Mouse (Mus musculus) heart, postnatal 0 days (tissue): ENCODE measurements at regions not wholly inside any gene's neighbourhood (a gene's known extent, or its start where the extent isn't known, plus 50 kb on each side); places are given as distances from the start of the nearest gene placed in this dataset.

Experiments used
- ATAC-seq: fragments of 200-750 bp; cut with Nextera tagmentation; 2 replicates; pipeline ENCODE4 v1.8.0; 2017; ENCODE audit warnings: low read depth, moderate number of reproducible peaks, moderate library complexity; ENCODE audit not compliant: insufficient read depth
- DNase-seq: peaks from one replicate; pipeline ENCODE4 v3.0.0-alpha.2; 2016; ENCODE audit warnings: low spot score
- H3K27ac ChIP-seq: fragments of 300-500 bp; sonication (generic); 2 replicates; pipeline ENCODE4 v1.5.1; 2014; ENCODE audit warnings: low read depth, mild to moderate bottlenecking
- H3K27me3 ChIP-seq: fragments of 300-500 bp; sonication (generic); 2 replicates; pipeline ENCODE4 v1.6.1; 2014; ENCODE audit warnings: low read length, mixed read lengths; ENCODE audit not compliant: control insufficient read depth, insufficient read depth
- H3K36me3 ChIP-seq: fragments of 300-500 bp; sonication (generic); replicated peaks from 2 replicates; pipeline ENCODE4 v1.6.1; 2014; ENCODE audit warnings: low read length, mixed read lengths; ENCODE audit not compliant: control insufficient read depth, insufficient read depth
- H3K4me1 ChIP-seq: fragments of 300-500 bp; sonication (generic); 2 replicates; pipeline ENCODE4 v1.6.1; 2014; ENCODE audit warnings: antibody characterized with exemption; ENCODE audit not compliant: control insufficient read depth, insufficient read depth
- H3K4me2 ChIP-seq: fragments of 300-500 bp; sonication (generic); 2 replicates; pipeline ENCODE4 v1.6.1; 2014; ENCODE audit warnings: low read depth, mild to moderate bottlenecking, low read length, moderate library complexity
- H3K4me3 ChIP-seq: fragments of 300-500 bp; sonication (generic); 2 replicates; pipeline ENCODE4 v1.5.1; 2014; ENCODE audit warnings: low read depth, low read length
- H3K9ac ChIP-seq: fragments of 300-500 bp; sonication (generic); replicated peaks from 2 replicates; pipeline ENCODE4 v1.6.1; 2014; ENCODE audit warnings: low read depth, low read length, mixed read lengths
- H3K9me3 ChIP-seq: fragments of 300-500 bp; sonication (generic); replicated peaks from 2 replicates; pipeline ENCODE4 v1.6.1; 2016; ENCODE audit warnings: low read length; ENCODE audit not compliant: control insufficient read depth
- CTCF ChIP-seq: IDR thresholded peaks from 2 replicates; pipeline ENCODE4 v1.5.1; 2016; ENCODE audit warnings: antibody characterized with exemption, control low read depth, low read depth
- EP300 ChIP-seq: IDR thresholded peaks from 2 replicates; pipeline ENCODE4 v1.6.1; 2016; ENCODE audit warnings: antibody characterized with exemption, low read depth
- WGBS: fragments of 180-500 bp; shearing (Covaris S2); extraction: QIAGEN DNeasy Blood & Tissue Kit; methylation state at CpG from one replicate; pipeline ENCODE4 v1.1.7; 2014; 5-methylcytosine and 5-hydroxymethylcytosine counted together

- no peak overlapping the region for H3K4me2 ChIP-seq
- WGBS, result 90% methylated on average over 3 of the region's 3 CpGs
- H3K4me3 ChIP-seq, result no peak overlapping the region
- no peaks in the 10 kb centered on the region for H3K36me3 ChIP-seq
- no peak for ATAC-seq
- no peak for DNase-seq
- no peaks in the 10 kb centered on the region for H3K9me3 ChIP-seq
- H3K9ac ChIP-seq, result no peak overlapping the region
- no peaks in the 10 kb centered on the region for H3K4me1 ChIP-seq
- H3K27me3 ChIP-seq, result no peaks in the 10 kb centered on the region
- no peak for TF ChIP-seq EP300
- no peak overlapping the region for H3K27ac ChIP-seq
Observed at GRCm38 (mm10) chr3:153053163-153053562, 71.1 kb upstream of the St6galnac5 start.

GRCm38 (mm10) chr3:153051566-153051965, 69.5 kb upstream of the St6galnac5 start:
- TF ChIP-seq EP300, result no peak
- TF ChIP-seq CTCF, result no peak
- H3K36me3 ChIP-seq, result no peaks in the 10 kb centered on the region
- no peaks in the 10 kb centered on the region for H3K27me3 ChIP-seq
- H3K4me1 ChIP-seq, result no peaks in the 10 kb centered on the region
- ATAC-seq (no peak), DNase-seq (no peak)
- peaks cover 11% of the 10 kb centered on the region; the same call in 1 of the 2 replicates for H3K9me3 ChIP-seq
- H3K9ac ChIP-seq, result no peak overlapping the region
- H3K27ac ChIP-seq, result no peak overlapping the region
- no peak overlapping the region for H3K4me2 ChIP-seq
- H3K4me3 ChIP-seq, result no peak overlapping the region

GRCm38 (mm10) chr3:153045328-153045727, 63.3 kb upstream of the St6galnac5 start:
- no peak overlapping the region for H3K4me2 ChIP-seq
- H3K27ac ChIP-seq, result no peak overlapping the region
- no peaks in the 10 kb centered on the region for H3K4me1 ChIP-seq
- peaks cover 11% of the 10 kb centered on the region; the same call in 1 of the 2 replicates for H3K9me3 ChIP-seq
- TF ChIP-seq CTCF, result no peak
- no peak overlapping the region for H3K9ac ChIP-seq
- no peaks in the 10 kb centered on the region for H3K27me3 ChIP-seq
- 75% methylated on average over 2 of the region's 2 CpGs for WGBS
- DNase-seq (no peak), ATAC-seq (no peak)
- H3K36me3 ChIP-seq, result no peaks in the 10 kb centered on the region
- H3K4me3 ChIP-seq, result no peak overlapping the region

- H3K27ac ChIP-seq, result no peak overlapping the region
- no peaks in the 10 kb centered on the region for H3K4me1 ChIP-seq
- no peak overlapping the region for H3K4me3 ChIP-seq
- H3K4me2 ChIP-seq, result no peak overlapping the region
- TF ChIP-seq EP300 (no peak), CTCF (no peak)
- H3K36me3 ChIP-seq, result no peaks in the 10 kb centered on the region
- ATAC-seq (no peak), DNase-seq (no peak)
- no peaks in the 10 kb centered on the region for H3K27me3 ChIP-seq
- WGBS, result 78% methylated on average over 6 of the region's 6 CpGs
- no peak overlapping the region for H3K9ac ChIP-seq
- no peaks in the 10 kb centered on the region for H3K9me3 ChIP-seq
Observed at GRCm38 (mm10) chr3:153033980-153034379, 51.9 kb upstream of the St6galnac5 start.
